Mouse (Mus musculus) MEL (cell line): ENCODE results near the gene Lmo1. TPM values are rescaled to one million over a fixed set of nuclear protein-coding genes. Genes with fewer than 3 reads are reported as not detected.
A peak's percentile ranks its signal among the peaks of the same experiment; 100 is the strongest.
"Not testable (repeated sequence)": the region's sequence is repeated elsewhere in the genome, so short reads cannot be mapped to it uniquely, and the experiment has no call there.

Source experiments
- DNase-seq: peaks from one replicate; pipeline ENCODE4 v3.0.0; 2011; ENCODE audit warnings: low read depth, low spot score
- H3K27ac ChIP-seq: 2 replicates; pipeline ENCODE4 v1.5.1; 2012; ENCODE audit warnings: low read depth, mild to moderate bottlenecking, control low read depth, low read length, moderate library complexity; ENCODE audit not compliant: control insufficient read depth
- H3K27me3 ChIP-seq, 2 experiments: fragments of 150-350 bp in 1 of 2; sonication (generic) in 1 of 2; 2 replicates each; pipeline ENCODE4 v1.6.1; 2012; ENCODE audit warnings: low read length in 2 of 2, mild to moderate bottlenecking in 2 of 2, improper control_type of control experiment in 1 of 2, moderate library complexity in 1 of 2; ENCODE audit not compliant: insufficient read depth in 2 of 2, control insufficient read depth in 1 of 2
- H3K36me3 ChIP-seq, 2 experiments: 2 replicates each; pipeline ENCODE4 v1.6.1; 2012 to 2014; ENCODE audit warnings: low read length in 2 of 2, improper control_type of control experiment in 1 of 2, inconsistent platforms in 1 of 2, mild to moderate bottlenecking in 1 of 2; ENCODE audit not compliant: insufficient read depth in 2 of 2, control insufficient read depth in 1 of 2
- H3K4me1 ChIP-seq, 2 experiments: fragments of 150-350 bp in 1 of 2; sonication (generic) in 1 of 2; 2 replicates each; pipeline ENCODE4 v1.6.1; 2012; ENCODE audit warnings: low read length in 2 of 2, improper control_type of control experiment in 1 of 2, mild to moderate bottlenecking in 1 of 2; ENCODE audit not compliant: insufficient read depth in 2 of 2, control insufficient read depth in 1 of 2
- H3K4me3 ChIP-seq, 2 experiments: fragments of 150-350 bp in 1 of 2; sonication (generic) in 1 of 2; 2 replicates each; pipeline ENCODE4 v1.5.1; 2012; ENCODE audit warnings: low read depth in 2 of 2, low read length in 2 of 2, mild to moderate bottlenecking in 2 of 2, moderate library complexity in 2 of 2, control low read depth in 1 of 2, improper control_type of control experiment in 1 of 2; ENCODE audit not compliant: control insufficient read depth in 1 of 2, insufficient read depth in 1 of 2
- H3K79me2 ChIP-seq: 2 replicates; pipeline ENCODE4 v1.6.1; 2012; ENCODE audit warnings: mild to moderate bottlenecking, low read length, moderate library complexity; ENCODE audit not compliant: control insufficient read depth, poor library complexity, insufficient read depth
- H3K9ac ChIP-seq: 2 replicates; pipeline ENCODE4 v1.6.1; 2012; ENCODE audit warnings: low read depth, mild to moderate bottlenecking, control low read depth, low read length, moderate library complexity; ENCODE audit not compliant: control insufficient read depth, poor library complexity, severe bottlenecking
- H3K9me3 ChIP-seq: fragments of 150-350 bp; sonication (generic); replicated peaks from 2 replicates; pipeline ENCODE4 v1.6.1; 2012; ENCODE audit warnings: mild to moderate bottlenecking, low read length, improper control_type of control experiment, moderate library complexity; ENCODE audit not compliant: insufficient read depth
- CHD1 ChIP-seq: IDR thresholded peaks from 2 replicates; pipeline ENCODE4 v1.6.1; 2012; ENCODE audit warnings: low read depth, mild to moderate bottlenecking, inconsistent platforms, low read length, improper control_type of control experiment
- CHD2 ChIP-seq: IDR thresholded peaks from 2 replicates; pipeline ENCODE4 v1.6.1; 2011; ENCODE audit warnings: low read length, improper control_type of control experiment
- CTCF ChIP-seq, 3 experiments: IDR thresholded peaks in 2 of 3; conservative IDR thresholded peaks in 1 of 3; 2 replicates each; pipeline ENCODE4 v1.5.1; 2011 to 2012; ENCODE audit warnings: low read length in 3 of 3, low read depth in 2 of 3, mild to moderate bottlenecking in 2 of 3, improper control_type of control experiment in 1 of 3, inconsistent platforms in 1 of 3, mixed read lengths in 1 of 3, moderate library complexity in 1 of 3; ENCODE audit not compliant: control insufficient read depth in 1 of 3, insufficient read depth in 1 of 3, poor library complexity in 1 of 3, severe bottlenecking in 1 of 3
- ELF1 ChIP-seq: IDR thresholded peaks from 2 replicates; pipeline ENCODE4 v1.6.1; 2014; ENCODE audit warnings: low read depth, mild to moderate bottlenecking, inconsistent platforms, low read length, improper control_type of control experiment, moderate library complexity
- GABPA ChIP-seq: IDR thresholded peaks from 2 replicates; pipeline ENCODE4 v1.6.1; 2012; ENCODE audit warnings: low read depth, mild to moderate bottlenecking, inconsistent platforms, low read length, improper control_type of control experiment, moderate library complexity
- GATA1 ChIP-seq: IDR thresholded peaks from 2 replicates; pipeline ENCODE4 v1.6.1; 2011; ENCODE audit warnings: low read depth, low read length, improper control_type of control experiment
- MAFK ChIP-seq: IDR thresholded peaks from 2 replicates; pipeline ENCODE4 v1.6.1; 2011; ENCODE audit warnings: low read depth, mild to moderate bottlenecking, low read length, improper control_type of control experiment, borderline replicate concordance
- MXI1 ChIP-seq: IDR thresholded peaks from 2 replicates; pipeline ENCODE4 v1.6.1; 2011; ENCODE audit warnings: mild to moderate bottlenecking, low read depth, low read length, improper control_type of control experiment
- MYC ChIP-seq: IDR thresholded peaks from 2 replicates; pipeline ENCODE4 v1.6.1; 2011; ENCODE audit warnings: low read depth, mild to moderate bottlenecking, low read length, improper control_type of control experiment, moderate library complexity
- NRF1 ChIP-seq: IDR thresholded peaks from 2 replicates; pipeline ENCODE4 v1.6.1; 2014; ENCODE audit warnings: low read depth, mild to moderate bottlenecking, inconsistent platforms, low read length, improper control_type of control experiment, moderate library complexity; ENCODE audit not compliant: poor library complexity, insufficient read depth, severe bottlenecking
- POLR2AphosphoS5 ChIP-seq: IDR thresholded peaks from 2 replicates; pipeline ENCODE4 v1.6.1; 2012; ENCODE audit warnings: low read depth, borderline replicate concordance, mild to moderate bottlenecking, inconsistent platforms, low read length, moderate library complexity, mixed read lengths
- SIN3A ChIP-seq: IDR thresholded peaks from 2 replicates; pipeline ENCODE4 v1.6.1; 2012; ENCODE audit warnings: low read length, improper control_type of control experiment, inconsistent platforms
- TAL1 ChIP-seq: IDR thresholded peaks from 2 replicates; pipeline ENCODE4 v1.6.1; 2012; ENCODE audit warnings: mild to moderate bottlenecking, inconsistent platforms, low read length, moderate library complexity, mixed read lengths
- TCF12 ChIP-seq: IDR thresholded peaks from 2 replicates; pipeline ENCODE4 v1.6.1; 2014; ENCODE audit warnings: low read depth, mild to moderate bottlenecking, inconsistent platforms, low read length, improper control_type of control experiment, moderate library complexity
- USF1 ChIP-seq: IDR thresholded peaks from 2 replicates; pipeline ENCODE4 v1.6.1; 2014; ENCODE audit warnings: low read depth, mild to moderate bottlenecking, inconsistent platforms, low read length, improper control_type of control experiment, moderate library complexity
- polyA plus RNA-seq, 2 experiments: library from polyadenylated mRNA; stranded (reverse) in 1 of 2; unstranded in 1 of 2; fragments of >175 nt in 1 of 2; fragments of >200 nt in 1 of 2; gene quantifications; 2 replicates each; pipeline versions ENCODE4 v1.2.1 to v1.2.4; 2012; ENCODE audit warnings: low replicate concordance in 2 of 2, low read depth in 1 of 2; ENCODE audit not compliant: insufficient read length in 2 of 2, insufficient read depth in 1 of 2, missing spikeins in 1 of 2
- total RNA-seq: library from RNA; depleted of rRNA; stranded (reverse); fragments of 300-350 nt; gene quantifications from 2 replicates; pipeline ENCODE4 v1.2.3, GENCODE M21; 2012; rRNA removed

Gene Lmo1
- total and polyA plus RNA-seq, 3 experiments = not detected

DNA sequence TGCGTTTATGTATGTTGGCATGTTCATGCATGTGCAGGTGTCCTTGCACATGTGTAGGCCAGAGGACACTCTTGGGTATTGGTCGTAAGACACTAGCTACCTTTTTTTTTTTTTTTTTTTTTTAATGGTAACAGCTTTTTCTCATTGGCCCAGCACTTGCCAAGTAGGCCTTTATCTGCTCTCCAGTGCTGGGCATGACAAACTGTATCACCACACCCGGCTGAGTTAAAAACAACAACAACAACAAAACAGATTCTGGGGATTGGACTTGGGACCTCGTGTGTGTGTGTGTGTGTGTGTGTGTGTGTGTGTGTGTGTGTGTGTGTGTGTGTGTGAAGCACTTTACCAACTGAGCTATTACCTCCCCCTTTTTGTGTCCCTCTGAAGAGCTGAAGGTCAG lies 78.4 kb downstream of the Lmo1 start:
- Histone ChIP-seq H3K27me3 (no peaks in the 10 kb centered on the region), H3K4me1 (no peaks in the 10 kb centered on the region)
- TF ChIP-seq ELF1 (no peak), USF1 (no peak)
- TF ChIP-seq, all 39 proteins: peak for 0
- no peak overlapping the region for H3K4me3 ChIP-seq
- no peak for DNase-seq
- no peaks in the 10 kb centered on the region for H3K79me2 ChIP-seq
- no peak overlapping the region for H3K27ac ChIP-seq
- H3K9ac ChIP-seq = no peak overlapping the region
- no peaks in the 10 kb centered on the region for H3K36me3 ChIP-seq
- no peaks in the 10 kb centered on the region for H3K9me3 ChIP-seq

- Histone ChIP-seq H3K4me3 (no peak overlapping the region), H3K79me2 (no peaks in the 10 kb centered on the region), H3K27ac (no peak overlapping the region), H3K27me3 (no peaks in the 10 kb centered on the region), H3K9ac (no peak overlapping the region), H3K9me3 (no peaks in the 10 kb centered on the region), H3K4me1 (no peaks in the 10 kb centered on the region), H3K36me3 (no peaks in the 10 kb centered on the region)
- no peak for DNase-seq
- TF ChIP-seq SIN3A (no peak), CHD2 (no peak), CTCF (IDR thresholded peaks at IDR 0.05 in 2 of 3, conservative IDR thresholded peaks at IDR 0.05 in 1 of 3; ENCODE audit: control insufficient read depth in 1 of 3, insufficient read depth in 1 of 3, low read depth in 2 of 3, low read length in 3 of 3, poor library complexity in 1 of 3, severe bottlenecking in 1 of 3) (no peak), NRF1 (no peak), MXI1 (no peak), USF1 (no peak), MYC (no peak), CHD1 (no peak), GATA1 (no peak), GABPA (no peak), TCF12 (no peak), TAL1 (no peak), MAFK (no peak)
Measured at GRCm38 (mm10) chr7:109094294-109094693, 80.7 kb downstream of the Lmo1 start.

GRCm38 (mm10) chr7:109091316-109091715 lies 83.7 kb downstream of the Lmo1 start:
- H3K27me3 ChIP-seq, H3K36me3 ChIP-seq, H3K4me1 ChIP-seq, H3K79me2 ChIP-seq, H3K27ac ChIP-seq, H3K9ac ChIP-seq, H3K4me3 ChIP-seq, DNase-seq, H3K9me3 ChIP-seq: not testable (repeated sequence)
- TF ChIP-seq POLR2AphosphoS5 = peak; percentile 76; the same call in 1 of the 2 replicates

Other genes with a start within 250 kb of the Lmo1 start
- 0.35 and 0.52 TPM in 2 replicates for gene Nlrp10, start 245.0 kb downstream of the Lmo1 start, total RNA-seq
- gene Nlrp10, start 245.0 kb downstream of the Lmo1 start, polyA plus RNA-seq = under 1 TPM in 1 of 2 experiments, not detected in 1; 0.53 TPM
- gene Eif3f, start 240.8 kb downstream of the Lmo1 start, total RNA-seq = 123 and 145 TPM in 2 replicates
- gene Eif3f, start 240.8 kb downstream of the Lmo1 start, polyA plus RNA-seq = 100 to 1,000 TPM; 226 to 283 TPM
- gene Tub, start 224.9 kb downstream of the Lmo1 start, total RNA-seq = not detected in 2 replicates
- gene Tub, start 224.9 kb downstream of the Lmo1 start, polyA plus RNA-seq = not detected
- not detected in 2 replicates for gene Ric3, start 91.9 kb downstream of the Lmo1 start, total RNA-seq
- gene Ric3, start 91.9 kb downstream of the Lmo1 start, polyA plus RNA-seq = not detected